Mouse (Mus musculus): ENCODE data around the gene Fam19a5.

DNA sequence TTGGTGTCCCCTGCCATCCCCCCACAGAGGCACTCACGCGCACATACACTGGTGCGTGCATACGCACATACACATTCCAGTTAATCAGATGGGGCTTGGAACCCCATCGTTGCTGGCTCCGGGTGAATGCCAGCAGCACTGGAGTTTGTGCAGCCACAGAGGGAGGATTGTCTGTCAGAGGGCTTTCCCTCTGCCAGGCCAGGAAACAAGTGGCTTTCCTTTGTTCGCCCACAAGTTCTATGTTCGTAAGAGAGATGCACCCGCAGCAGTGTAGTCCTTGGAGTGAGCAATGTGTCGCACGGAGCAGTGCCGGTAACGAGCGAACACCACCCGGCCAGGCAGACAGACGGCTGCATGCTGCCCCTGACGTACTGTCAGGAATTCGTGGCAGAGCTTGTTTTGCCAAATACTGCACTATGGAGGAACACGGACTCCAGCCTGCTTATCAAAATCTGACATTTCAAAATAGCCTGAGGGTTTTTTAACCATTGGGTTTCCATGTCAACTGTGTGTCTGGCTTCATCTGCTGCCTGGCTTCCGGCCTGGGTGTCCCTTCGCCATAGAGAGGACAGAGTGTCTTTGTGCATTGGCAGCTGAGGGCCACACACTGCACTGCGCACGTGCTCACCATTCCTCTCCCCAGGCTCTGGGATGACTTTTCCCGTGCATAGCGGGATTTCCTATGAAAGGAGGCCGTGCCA lies 40.0 kb downstream of the Fam19a5 start:
- TF ChIP-seq CTCF (IDR thresholded peaks at IDR 0.05; ENCODE audit: control insufficient read depth, insufficient read depth, insufficient replicate concordance, low read depth, low read length) (no peak), POLR2A (IDR thresholded peaks at IDR 0.05; ENCODE audit: control insufficient read depth, low read depth, low read length) (no peak)
